Mouse (Mus musculus): Measurements from ENCODE around the gene Hoxc12.

DNA sequence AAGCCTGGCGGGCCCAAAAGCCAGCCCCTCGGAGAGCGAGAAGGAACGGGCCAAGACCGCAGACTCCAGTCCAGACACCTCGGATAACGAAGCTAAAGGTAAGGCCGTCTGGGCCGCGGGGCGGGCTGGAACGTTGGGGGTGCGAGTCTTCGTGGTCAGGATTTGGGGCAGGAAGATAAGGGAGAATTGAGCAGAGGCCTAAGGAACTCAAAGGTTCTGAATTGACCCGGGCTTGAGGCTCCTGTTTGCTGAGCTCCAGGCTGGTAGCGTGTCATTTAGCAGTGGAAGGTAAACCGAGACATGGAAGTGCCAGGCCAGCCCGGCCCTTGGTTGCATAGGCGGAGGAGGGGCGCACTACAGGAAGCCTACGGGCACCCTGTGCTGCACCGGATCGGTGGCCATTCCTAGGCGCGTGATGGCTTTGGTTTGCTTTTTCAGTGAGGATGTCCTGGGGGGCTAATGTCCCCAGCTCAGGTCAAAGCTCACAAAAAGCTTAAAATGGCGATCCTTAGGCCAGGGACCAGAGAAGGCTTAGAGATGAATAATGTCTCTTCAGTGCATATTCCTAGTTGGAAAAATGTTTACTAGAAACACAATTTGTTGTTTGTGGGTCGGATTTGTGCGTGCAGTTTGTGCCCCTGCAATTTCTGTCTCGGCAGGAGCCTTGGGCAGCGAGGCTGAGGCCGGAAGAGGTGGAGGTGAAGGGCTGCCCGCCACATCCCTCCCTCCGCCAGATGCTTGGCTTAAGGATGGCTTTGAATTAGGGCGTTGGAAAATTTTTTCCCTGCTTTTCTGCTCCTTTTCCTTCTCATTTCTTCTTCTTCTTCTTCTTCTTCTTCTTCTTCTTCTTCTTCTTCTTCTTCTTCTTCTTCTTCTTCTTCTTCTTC is 31.2 kb downstream of the Hoxc12 start:
- TF ChIP-seq CTCF (IDR thresholded peaks at IDR 0.05; ENCODE audit: extremely low read depth, insufficient read depth, insufficient read length, insufficient replicate concordance) (no peak), POLR2A (IDR thresholded peaks at IDR 0.05; ENCODE audit: low read depth, low read length) (no peak)
